Mouse (Mus musculus) heart, adult 11 months (tissue): ENCODE results near the gene Gm17654.
"Not testable (repeated sequence)": the region's sequence is repeated elsewhere in the genome, so short reads cannot be mapped to it uniquely, and the experiment has no call there.

Experiments
- DNase-seq: peaks from one replicate; pipeline ENCODE4 v3.0.0; 2022

Gene Gm17654

GRCm38 (mm10) chr14:43579046-43579445, at the start of gene Gm17654:
Gm17654 (minus strand) TSS chr14:43579146.
- DNase-seq: not testable (repeated sequence)

DNA sequence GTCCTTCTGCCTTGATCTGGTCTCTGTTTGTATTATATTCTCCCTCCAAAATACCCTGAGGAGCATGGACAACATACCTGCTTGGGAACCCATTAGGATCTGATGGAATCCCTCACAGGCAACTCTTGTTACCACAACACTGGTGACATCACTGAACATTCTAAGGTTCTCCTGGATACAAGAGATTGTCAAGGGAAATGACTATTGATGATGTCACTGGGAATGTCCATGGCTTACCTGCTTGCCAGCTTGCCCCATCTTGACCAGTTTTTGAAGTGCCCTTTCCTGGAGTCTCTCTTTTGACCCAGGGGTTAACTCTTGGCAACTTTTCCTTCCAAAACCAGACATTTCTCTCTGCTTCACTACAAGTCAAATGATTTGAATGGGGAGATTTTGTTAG, 29.0 kb upstream of the Gm17654 start, which contains the start of gene Gm10375:
Gm10375 (minus strand) TSS at position 101 of the 400 bp plus-strand sequence.
- not testable (repeated sequence) for DNase-seq

- peak; percentile 85 for DNase-seq
These were observed 977 bp downstream of the Gm17654 start for GRCm38 (mm10) chr14:43577969-43578368.

DNA sequence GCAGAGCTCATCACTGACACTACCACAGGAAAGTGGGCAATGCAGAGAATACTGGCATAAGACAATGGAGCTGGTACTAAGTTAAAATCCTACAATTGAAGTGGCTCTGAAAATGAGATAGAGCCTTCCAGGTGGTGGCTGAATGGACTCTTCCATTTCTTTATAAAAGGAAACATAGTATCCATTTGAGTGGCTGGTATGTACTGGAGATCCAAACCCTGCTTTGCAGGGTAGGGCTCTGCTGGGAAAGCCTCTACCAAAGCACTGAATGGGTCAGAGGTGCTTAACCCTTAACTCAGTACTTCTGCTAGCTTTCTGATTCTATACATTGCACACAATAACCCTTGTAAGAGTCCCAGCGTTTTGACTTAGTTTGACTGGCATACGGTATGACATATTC, 26.7 kb downstream of the Gm17654 start:
- DNase-seq: peak; percentile 92

GRCm38 (mm10) chr14:43546281-43546680, 32.7 kb downstream of the Gm17654 start:
- DNase-seq: peak; percentile 90

- DNase-seq: not testable (repeated sequence)
These were observed 35.7 kb downstream of the Gm17654 start, which contains the start of gene Gm5799 for GRCm38 (mm10) chr14:43543276-43543675. Gm5799 (plus strand) TSS chr14:43543576.

GRCm38 (mm10) chr14:43538144-43538543, 40.8 kb downstream of the Gm17654 start:
- DNase-seq: peak; percentile 94

- DNase-seq: peak; percentile 95
These were observed 46.6 kb downstream of the Gm17654 start for GRCm38 (mm10) chr14:43532387-43532786.

GRCm38 (mm10) chr14:43532011-43532383, 46.9 kb downstream of the Gm17654 start:
- not testable (repeated sequence) for DNase-seq

GRCm38 (mm10) chr14:43531052-43532010, 47.6 kb downstream of the Gm17654 start:
- peak; percentile 93 for DNase-seq
